Mouse (Mus musculus): ENCODE measurements around the gene Ano2.

- peak; percentile 83 for TF ChIP-seq CTCF (conservative IDR thresholded peaks at IDR 0.05; ENCODE audit: low read length)
- TF ChIP-seq POU5F1 (IDR thresholded peaks at IDR 0.05; ENCODE audit: borderline replicate concordance, low read length) = no peak
- no peak for TF ChIP-seq NANOG (IDR thresholded peaks at IDR 0.05; ENCODE audit: borderline replicate concordance, low read length)
These were observed 36.2 kb downstream of the Ano2 start for GRCm38 (mm10) chr6:125726408-125726807.
